Mouse (Mus musculus) cortical plate, adult 2 months (tissue): Measurements from ENCODE around the gene 4930474N05Rik.

Experiments used
- CTCF ChIP-seq: fragments of 200-500 bp; IDR thresholded peaks from 2 replicates; pipeline ENCODE4 v1.5.1; 2011; ENCODE audit warnings: mild to moderate bottlenecking, control low read depth, low read length; ENCODE audit not compliant: insufficient read depth; ENCODE audit errors: extremely low read depth
- POLR2A ChIP-seq: fragments of 200-500 bp; IDR thresholded peaks from 2 replicates; pipeline ENCODE4 v1.6.1; 2011; ENCODE audit warnings: mild to moderate bottlenecking, low read length, control low read depth; ENCODE audit not compliant: insufficient read depth; ENCODE audit errors: extremely low read depth

GRCm38 (mm10) chr14:36135749-36136148, 41.0 kb downstream of the 4930474N05Rik start:
- TF ChIP-seq CTCF (no peak), POLR2A (no peak)
